8 mouse cellular contexts compared by ENCODE assay signal in genomic region chr1:90602759-90603560, GRCm38 (mm10). TPM values are rescaled to one million over a fixed set of nuclear protein-coding genes. Genes with fewer than 3 reads are reported as not detected.
DNase-seq lines count a peak whose midpoint lies in the region; ATAC-seq lines count a peak whose summit lies in the region.

Cops8 (plus strand) TSS chr1:90602981.

- peak; percentile 99 for ATAC-seq in megakaryocyte progenitor cell, adult 5-6 weeks (replicated peaks; ENCODE audit: poor library complexity)

- DNase-seq in adipocyte (ENCODE audit: low spot score) = peak; percentile 97
- peak; percentile 100 for DNase-seq in embryo, embryonic 10 days (ENCODE audit: low spot score)
- DNase-seq in gastrocnemius, postnatal 10 days = peak; percentile 98
- peak; percentile 97 for DNase-seq in induced T-regulatory cell, adult 2 months (ENCODE audit: low read depth)
- DNase-seq in left cerebral cortex, adult 9 months (ENCODE audit: low spot score in 2 of 2) = peak; percentile 93 to 97
- DNase-seq in right cerebral cortex, postnatal 14 days = peak; percentile 98
- peak; percentile 95 to 97 for DNase-seq in urinary bladder, postnatal 36 days (ENCODE audit: low spot score in 2 of 2)

RNA-seq across cellular contexts. Expression of gene Cops8, which starts in this region (rescaled TPM):
- total RNA-seq in gastrocnemius, postnatal 10 days (2021) = 10 to 100 TPM; 74.9 to 75.5 TPM
- 50.9 and 53.2 TPM in 2 replicates for total RNA-seq in megakaryocyte progenitor cell, adult 5-6 weeks (2015)
- total RNA-seq in megakaryocyte progenitor cell, adult 5-6 weeks (2017) = 60.4 and 86.6 TPM in 2 replicates

Comparison
In these comparisons a context has a peak if more than half of its experiments do, and no peak if none do; other contexts are left out.
1. Peak in every context shown above with its lines: DNase-seq and ATAC-seq.